ENCODE assay signal across 14 mouse cellular contexts in the genomic region with DNA sequence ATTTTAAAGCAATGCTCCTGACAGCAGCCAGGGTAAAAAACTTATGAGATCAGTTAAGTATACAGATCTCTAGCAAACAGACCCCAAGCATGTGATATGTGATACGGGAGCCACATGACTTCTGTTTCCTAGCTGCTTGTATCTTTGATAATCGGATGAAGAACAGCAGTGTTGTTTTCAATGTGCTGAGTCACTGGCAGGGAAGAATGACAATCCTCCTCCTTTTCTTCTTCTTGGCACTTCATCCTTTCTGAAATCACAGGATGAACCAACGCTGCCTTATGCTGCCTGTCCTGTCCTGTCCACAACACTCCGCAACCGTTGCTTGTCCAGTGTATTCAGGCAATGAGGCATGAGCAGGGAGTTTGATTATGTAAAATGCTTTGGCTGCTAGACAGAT. TPM values are rescaled to one million over a fixed set of nuclear protein-coding genes. Genes with fewer than 3 reads are reported as not detected.
DNase-seq lines count a peak whose midpoint lies in the region; ATAC-seq lines count a peak whose summit lies in the region.
"Had no signal": no experiment of that assay in that cellular context is flagged by ENCODE, and none has a peak within 500 bp of the region (broad histone marks: within the 10 kb centered on the region; RNA-seq: fewer than 3 reads in every experiment).

No protein-coding gene starts in this region.

- no peak overlapping the region for H3K27ac ChIP-seq in midbrain, embryonic 11.5 days (ENCODE audit: low read depth, low read length)
- H3K27ac ChIP-seq in midbrain, embryonic 16.5 days (ENCODE audit: low read length), result no peak overlapping the region
- H3K27ac ChIP-seq in liver, embryonic 11.5 days (ENCODE audit: low read depth, low read length), result no peak overlapping the region
- H3K27ac ChIP-seq: embryonic facial prominence, embryonic 13.5 days; hindbrain, embryonic 15.5 days had no signal

- no peaks in the 10 kb centered on the region for H3K9me3 ChIP-seq in midbrain, embryonic 11.5 days (ENCODE audit: control insufficient read depth, low read length)
- H3K9me3 ChIP-seq in midbrain, embryonic 16.5 days (replicated peaks; ENCODE audit: control insufficient read depth, low read length, poor library complexity, severe bottlenecking), result no peaks in the 10 kb centered on the region
- no peaks in the 10 kb centered on the region for H3K9me3 ChIP-seq in liver, embryonic 11.5 days (ENCODE audit: control insufficient read depth, low read length)
- H3K9me3 ChIP-seq: embryonic facial prominence, embryonic 13.5 days; heart, embryonic 12.5 days; hindbrain, embryonic 15.5 days had no signal

- no peaks in the 10 kb centered on the region for H3K4me1 ChIP-seq in midbrain, embryonic 11.5 days (ENCODE audit: control insufficient read depth, insufficient read depth, low read length)
- H3K4me1 ChIP-seq in midbrain, embryonic 16.5 days (ENCODE audit: control insufficient read depth, insufficient read depth, low read length), result no peaks in the 10 kb centered on the region
- H3K4me1 ChIP-seq in liver, embryonic 11.5 days (replicated peaks; ENCODE audit: control insufficient read depth, insufficient read depth, low read length), result no peaks in the 10 kb centered on the region
- H3K4me1 ChIP-seq: embryonic facial prominence, embryonic 13.5 days; heart, embryonic 12.5 days; hindbrain, embryonic 15.5 days had no signal

- H3K9ac ChIP-seq in midbrain, embryonic 11.5 days (ENCODE audit: low read length), result no peak overlapping the region
- no peak overlapping the region for H3K9ac ChIP-seq in midbrain, embryonic 16.5 days (ENCODE audit: low read depth, low read length)
- H3K9ac ChIP-seq in liver, embryonic 11.5 days (ENCODE audit: low read depth, low read length), result no peak overlapping the region
- H3K9ac ChIP-seq: embryonic facial prominence, embryonic 13.5 days; heart, embryonic 12.5 days; hindbrain, embryonic 15.5 days had no signal

- no peak overlapping the region for H3K4me2 ChIP-seq in midbrain, embryonic 11.5 days
- no peak overlapping the region for H3K4me2 ChIP-seq in midbrain, embryonic 16.5 days (ENCODE audit: low read length)
- no peak overlapping the region for H3K4me2 ChIP-seq in liver, embryonic 11.5 days
- H3K4me2 ChIP-seq: embryonic facial prominence, embryonic 13.5 days; heart, embryonic 12.5 days; hindbrain, embryonic 15.5 days had no signal

- DNase-seq in layer of hippocampus, adult 18-20 months (ENCODE audit: low spot score in 2 of 2), result peak; percentile 51 to 67
- DNase-seq in layer of hippocampus, postnatal 10 days (ENCODE audit: low spot score in 2 of 2), result no peak
- DNase-seq in midbrain, embryonic 11.5 days (ENCODE audit: low spot score, missing footprints), result peak; percentile 49
- DNase-seq in MN1 (ENCODE audit: low spot score), result peak; percentile 18
- no peak for DNase-seq in liver, embryonic 11.5 days (ENCODE audit: low spot score)
- DNase-seq: adrenal gland, postnatal 10 days; cerebellum, adult 18-20 months; lung, postnatal 14 days had no signal

- 92% methylated on average over 5 of the region's 5 CpGs for WGBS in midbrain, embryonic 11.5 days
- WGBS in midbrain, embryonic 16.5 days, result 79% methylated on average over 5 of the region's 5 CpGs
- 73% methylated on average over 5 of the region's 5 CpGs for WGBS in liver, embryonic 11.5 days

- no peaks in the 10 kb centered on the region for H3K36me3 ChIP-seq in midbrain, embryonic 11.5 days (ENCODE audit: control insufficient read depth, insufficient read depth, low read length)
- H3K36me3 ChIP-seq in midbrain, embryonic 16.5 days (ENCODE audit: control insufficient read depth, insufficient read depth, low read length), result no peaks in the 10 kb centered on the region
- H3K36me3 ChIP-seq in liver, embryonic 11.5 days (ENCODE audit: control insufficient read depth, insufficient read depth, low read length), result no peaks in the 10 kb centered on the region
- H3K36me3 ChIP-seq: embryonic facial prominence, embryonic 13.5 days; heart, embryonic 12.5 days; hindbrain, embryonic 15.5 days had no signal

- no peak for ATAC-seq in midbrain, embryonic 11.5 days (ENCODE audit: low FRiP score)
- ATAC-seq in midbrain, embryonic 16.5 days, result no peak
- peak; percentile 75 for ATAC-seq in megakaryocyte progenitor cell, adult 5-6 weeks (replicated peaks; ENCODE audit: poor library complexity)
- no peak for ATAC-seq in liver, embryonic 11.5 days (replicated peaks; ENCODE audit: low FRiP score)
- ATAC-seq: intestine, embryonic 16.5 days had no signal

- H3K27me3 ChIP-seq in midbrain, embryonic 11.5 days (ENCODE audit: control insufficient read depth, insufficient read depth, low read length), result no peaks in the 10 kb centered on the region
- no peaks in the 10 kb centered on the region for H3K27me3 ChIP-seq in midbrain, embryonic 16.5 days (ENCODE audit: control insufficient read depth, insufficient read depth, low read depth, low read length)
- H3K27me3 ChIP-seq in liver, embryonic 11.5 days (replicated peaks; ENCODE audit: control insufficient read depth, insufficient read depth, low read length), result no peaks in the 10 kb centered on the region
- H3K27me3 ChIP-seq: embryonic facial prominence, embryonic 13.5 days; heart, embryonic 12.5 days; hindbrain, embryonic 15.5 days had no signal

- H3K4me3 ChIP-seq in midbrain, embryonic 11.5 days (ENCODE audit: low read depth, low read length), result no peak overlapping the region
- no peak overlapping the region for H3K4me3 ChIP-seq in midbrain, embryonic 16.5 days (ENCODE audit: low read depth, low read length)
- H3K4me3 ChIP-seq in liver, embryonic 11.5 days (ENCODE audit: low read depth, low read length), result no peak overlapping the region
- H3K4me3 ChIP-seq: embryonic facial prominence, embryonic 13.5 days; heart, embryonic 12.5 days; hindbrain, embryonic 15.5 days had no signal

RNA-seq across cellular contexts. Expression of gene Nckap1, which starts 15.8 kb away (rescaled TPM):
- 100 to 1,000 TPM; 508 to 535 TPM for total RNA-seq in layer of hippocampus, adult 18-20 months (2021)
- total RNA-seq in layer of hippocampus, postnatal 10 days (2021), result 100 to 1,000 TPM; 396 to 411 TPM
- 65.4 and 71.1 TPM in 2 replicates for polyA plus RNA-seq in midbrain, embryonic 11.5 days (2014; fragmentation: Nextera tagmentation; extraction: Ambion mirVana)
- polyA plus RNA-seq in midbrain, embryonic 16.5 days (2015; fragmentation: Nextera tagmentation; extraction: Ambion mirVana), result 92.3 and 99.6 TPM in 2 replicates
- total RNA-seq in megakaryocyte progenitor cell, adult 5-6 weeks (2015), result 1.4 and 5.8 TPM in 2 replicates
- 2.5 and 6.4 TPM in 2 replicates for total RNA-seq in megakaryocyte progenitor cell, adult 5-6 weeks (2017)
- 27.4 and 30.2 TPM in 2 replicates for polyA plus RNA-seq in liver, embryonic 11.5 days (2014; fragmentation: Nextera tagmentation; extraction: Ambion mirVana)

RNA-seq across cellular contexts. Expression of gene Dusp19, which starts 19.9 kb away (rescaled TPM):
- total RNA-seq in layer of hippocampus, adult 18-20 months (2021), result 10 to 100 TPM; 27.5 to 29.0 TPM
- total RNA-seq in layer of hippocampus, postnatal 10 days (2021), result 10 to 100 TPM; 18.4 to 21.1 TPM
- polyA plus RNA-seq in midbrain, embryonic 11.5 days (2014; fragmentation: Nextera tagmentation; extraction: Ambion mirVana), result 17.8 and 20.2 TPM in 2 replicates
- 17.8 and 18.0 TPM in 2 replicates for polyA plus RNA-seq in midbrain, embryonic 16.5 days (2015; fragmentation: Nextera tagmentation; extraction: Ambion mirVana)
- total RNA-seq in megakaryocyte progenitor cell, adult 5-6 weeks (2015), result 8.9 and 9.9 TPM in 2 replicates
- total RNA-seq in megakaryocyte progenitor cell, adult 5-6 weeks (2017), result 6.5 and 9.7 TPM in 2 replicates
- 16.1 and 18.6 TPM in 2 replicates for polyA plus RNA-seq in liver, embryonic 11.5 days (2014; fragmentation: Nextera tagmentation; extraction: Ambion mirVana)

RNA-seq across cellular contexts. Expression of gene Nup35, which starts 20.1 kb away (rescaled TPM):
- 10 to 100 TPM; 16.1 to 18.2 TPM for total RNA-seq in layer of hippocampus, adult 18-20 months (2021)
- total RNA-seq in layer of hippocampus, postnatal 10 days (2021), result 10 to 100 TPM; 23.3 to 24.6 TPM
- polyA plus RNA-seq in midbrain, embryonic 11.5 days (2014; fragmentation: Nextera tagmentation; extraction: Ambion mirVana), result 71.2 and 71.7 TPM in 2 replicates
- 55.8 and 55.9 TPM in 2 replicates for polyA plus RNA-seq in midbrain, embryonic 16.5 days (2015; fragmentation: Nextera tagmentation; extraction: Ambion mirVana)
- total RNA-seq in megakaryocyte progenitor cell, adult 5-6 weeks (2015), result 44.5 and 52.2 TPM in 2 replicates
- 39.9 and 44.9 TPM in 2 replicates for total RNA-seq in megakaryocyte progenitor cell, adult 5-6 weeks (2017)
- 71.3 and 74.7 TPM in 2 replicates for polyA plus RNA-seq in liver, embryonic 11.5 days (2014; fragmentation: Nextera tagmentation; extraction: Ambion mirVana)

Comparison
In these comparisons a context has a peak if more than half of its experiments do, and no peak if none do; other contexts are left out.
1. DNase-seq: peak in layer of hippocampus, adult 18-20 months (2 of 2), midbrain, embryonic 11.5 days (single experiment) and MN1 (single experiment); none in layer of hippocampus, postnatal 10 days (0 of 2) and liver, embryonic 11.5 days (single experiment).
2. RNA of gene Nckap1, which starts 15.8 kb away (total RNA-seq): 508 to 535 TPM in layer of hippocampus, adult 18-20 months and 396 to 411 TPM in layer of hippocampus, postnatal 10 days; 1.4 to 6.4 TPM in megakaryocyte progenitor cell, adult 5-6 weeks; every median in the first group is over 10 times any median in the second.